Mouse (Mus musculus): ENCODE measurements around the gene Hsd3b2. TPM values are rescaled to one million over a fixed set of nuclear protein-coding genes. Genes with fewer than 3 reads are reported as not detected.

Gene Hsd3b2
- polyA plus RNA-seq, 1 experiment from 2014 or later, result 2.0 TPM

DNA sequence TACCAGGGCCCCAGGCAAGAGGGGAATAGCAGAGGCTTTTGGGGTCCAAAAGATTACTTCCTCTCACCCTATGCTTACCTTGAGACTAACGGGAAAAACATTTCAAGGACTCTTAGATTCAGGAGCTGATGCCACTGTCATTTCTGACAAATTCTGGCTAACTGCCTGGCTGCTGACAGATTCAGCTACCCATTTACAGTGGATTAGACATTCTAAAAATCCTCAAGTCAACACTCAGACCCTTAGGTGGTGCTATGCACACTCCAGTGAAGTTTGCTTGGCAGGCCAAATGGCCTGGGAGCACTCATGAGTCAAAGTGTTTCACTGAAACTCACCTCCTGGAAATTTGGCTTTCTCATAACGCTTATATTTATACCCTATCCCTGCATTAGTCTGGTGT, 1.9 kb upstream of the Hsd3b2 start:
- Histone ChIP-seq H3K4me2 (ENCODE audit: low read depth, low read length) (no peak overlapping the region), H3K36me3 (replicated peaks; ENCODE audit: insufficient read depth, low read length) (no peaks in the 10 kb centered on the region), H3K27me3 (ENCODE audit: insufficient read depth, low read length) (no peaks in the 10 kb centered on the region), H3K4me1 (ENCODE audit: insufficient read depth) (no peaks in the 10 kb centered on the region), H3K4me3 (ENCODE audit: low read depth, low read length) (no peak overlapping the region), H3K9ac (replicated peaks) (no peak overlapping the region), H3K27ac (ENCODE audit: low read depth) (no peak overlapping the region), H3K9me3 (ENCODE audit: low read length) (no peaks in the 10 kb centered on the region)
- ATAC-seq, result no peak
- DNase-seq, result no peak
- WGBS (ENCODE audit: insufficient replicate concordance), result 69% methylated on average over 2 of the region's 2 CpGs
- TF ChIP-seq CTCF (IDR thresholded peaks at IDR 0.05; ENCODE audit: low read depth) (no peak), EP300 (IDR thresholded peaks at IDR 0.05; ENCODE audit: low read depth) (no peak)

DNA sequence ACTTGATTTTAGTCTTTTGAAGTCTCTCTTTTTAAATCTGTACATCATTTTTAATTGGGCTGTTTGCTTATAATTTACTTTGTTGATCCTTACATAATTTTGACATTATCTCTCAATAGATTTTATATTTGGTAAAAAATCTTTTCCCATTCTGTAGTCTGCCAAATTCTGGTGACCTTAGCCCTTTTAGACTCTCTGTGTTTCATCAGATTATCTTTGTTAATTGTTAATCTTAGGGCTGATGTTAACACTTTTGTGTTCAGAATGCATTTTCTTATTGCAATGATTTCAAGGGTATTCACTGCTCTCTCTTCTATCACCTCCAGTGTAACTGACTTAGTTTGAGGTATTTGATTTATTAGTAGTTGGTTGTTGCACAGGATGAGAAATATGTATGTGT, 3.6 kb downstream of the Hsd3b2 start:
- H3K27ac ChIP-seq (ENCODE audit: low read depth), result no peak overlapping the region
- H3K4me3 ChIP-seq (ENCODE audit: low read depth, low read length), result no peak overlapping the region
- no peaks in the 10 kb centered on the region; the same call in 1 of the 2 replicates for H3K36me3 ChIP-seq (replicated peaks; ENCODE audit: insufficient read depth, low read length)
- H3K9ac ChIP-seq (replicated peaks), result no peak overlapping the region
- no peaks in the 10 kb centered on the region for H3K27me3 ChIP-seq (ENCODE audit: insufficient read depth, low read length)
- no peak for ATAC-seq
- H3K4me2 ChIP-seq (ENCODE audit: low read depth, low read length), result no peak overlapping the region
- no peak for DNase-seq
- no peaks in the 10 kb centered on the region for H3K9me3 ChIP-seq (ENCODE audit: low read length)
- no peak for TF ChIP-seq EP300 (IDR thresholded peaks at IDR 0.05; ENCODE audit: low read depth)
- no peak for TF ChIP-seq CTCF (IDR thresholded peaks at IDR 0.05; ENCODE audit: low read depth)
- no peaks in the 10 kb centered on the region for H3K4me1 ChIP-seq (ENCODE audit: insufficient read depth)

DNA sequence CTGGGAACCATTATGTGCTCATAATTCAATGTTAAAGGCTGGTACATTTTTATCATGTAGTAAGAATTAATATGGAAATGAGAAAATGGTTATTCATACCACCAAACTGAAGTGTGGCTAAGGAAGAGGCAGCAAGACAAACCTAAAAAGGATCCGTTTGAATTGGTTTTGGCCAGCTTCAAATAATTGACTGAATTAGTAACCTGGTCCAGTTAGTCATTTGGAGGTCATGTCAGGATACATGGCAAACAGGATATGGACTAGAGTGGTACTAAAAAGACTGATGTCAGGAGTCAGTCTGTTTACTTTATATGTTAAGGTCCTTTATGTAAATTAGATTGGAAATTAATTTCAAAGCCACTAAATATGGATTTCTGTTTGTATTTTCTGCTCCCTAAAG, 41.9 kb downstream of the Hsd3b2 start:
- H3K27ac ChIP-seq (ENCODE audit: low read depth), result no peak overlapping the region
- ATAC-seq (peak; percentile 47; the same call in 1 of the 2 replicates), DNase-seq (no peak)

DNA sequence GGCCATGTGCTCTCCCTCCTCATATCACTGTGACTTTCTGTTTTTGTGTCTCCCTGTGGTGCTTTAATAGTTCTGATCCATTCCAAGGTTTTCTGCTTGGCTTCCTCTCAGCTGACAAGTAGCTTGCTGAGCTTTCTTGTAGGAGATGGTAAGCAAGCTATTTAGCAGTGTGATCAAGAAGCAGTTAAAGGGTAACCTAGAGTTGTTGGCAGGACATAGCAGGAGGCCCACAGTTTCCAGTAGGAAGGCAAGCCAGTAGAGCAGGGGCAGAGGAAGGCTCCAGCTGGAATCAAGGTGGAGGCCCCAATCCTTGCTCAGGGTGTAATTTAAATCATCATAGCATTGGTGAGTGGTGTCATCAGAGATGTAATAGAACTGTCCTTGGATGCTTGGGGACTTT, 43.6 kb downstream of the Hsd3b2 start:
- Histone ChIP-seq H3K4me2 (ENCODE audit: low read depth, low read length) (no peak overlapping the region), H3K9ac (replicated peaks) (no peak overlapping the region), H3K27me3 (ENCODE audit: insufficient read depth, low read length) (no peaks in the 10 kb centered on the region), H3K36me3 (replicated peaks; ENCODE audit: insufficient read depth, low read length) (no peaks in the 10 kb centered on the region), H3K4me3 (ENCODE audit: low read depth, low read length) (no peak overlapping the region), H3K9me3 (ENCODE audit: low read length) (no peaks in the 10 kb centered on the region), H3K4me1 (ENCODE audit: insufficient read depth) (no peaks in the 10 kb centered on the region), H3K27ac (ENCODE audit: low read depth) (no peak overlapping the region)
- no peak for ATAC-seq
- no peak for TF ChIP-seq EP300 (IDR thresholded peaks at IDR 0.05; ENCODE audit: low read depth)
- TF ChIP-seq CTCF (IDR thresholded peaks at IDR 0.05; ENCODE audit: low read depth), result no peak
- DNase-seq, result no peak

More for the DNA sequence above, 41.9 kb downstream of the Hsd3b2 start:
- no peaks in the 10 kb centered on the region for H3K9me3 ChIP-seq (ENCODE audit: low read length)
- H3K4me2 ChIP-seq (ENCODE audit: low read depth, low read length), result no peak overlapping the region
- H3K27me3 ChIP-seq (ENCODE audit: insufficient read depth, low read length), result no peaks in the 10 kb centered on the region
- H3K4me3 ChIP-seq (ENCODE audit: low read depth, low read length), result no peak overlapping the region
- no peak overlapping the region for H3K9ac ChIP-seq (replicated peaks)
- no peaks in the 10 kb centered on the region for H3K36me3 ChIP-seq (replicated peaks; ENCODE audit: insufficient read depth, low read length)
- H3K4me1 ChIP-seq (ENCODE audit: insufficient read depth), result no peaks in the 10 kb centered on the region
- WGBS (ENCODE audit: insufficient replicate concordance), result 51% methylated on average over 1 of the region's 1 CpGs
- TF ChIP-seq CTCF (IDR thresholded peaks at IDR 0.05; ENCODE audit: low read depth) (no peak), EP300 (IDR thresholded peaks at IDR 0.05; ENCODE audit: low read depth) (no peak)

Other genes with a start within 250 kb of the Hsd3b2 start
- 0.07 and 0.40 TPM in 2 replicates for gene Hsd3b4, start 214.0 kb downstream of the Hsd3b2 start, polyA plus RNA-seq (2015; fragmentation: Nextera tagmentation; extraction: Ambion mirVana)
- gene Gm10681, start 135.7 kb downstream of the Hsd3b2 start, polyA plus RNA-seq (2015; fragmentation: Nextera tagmentation; extraction: Ambion mirVana), result 0.40 and 0.78 TPM in 2 replicates
- 0.36 and 0.49 TPM in 2 replicates for gene Hsd3b5, start 94.3 kb downstream of the Hsd3b2 start, polyA plus RNA-seq (2015; fragmentation: Nextera tagmentation; extraction: Ambion mirVana)
- 83.5 and 99.1 TPM in 2 replicates for gene Hsd3b3, start 38.6 kb upstream of the Hsd3b2 start, polyA plus RNA-seq (2015; fragmentation: Nextera tagmentation; extraction: Ambion mirVana)
- 0.81 and 1.5 TPM in 2 replicates for gene Hsd3b6, start 89.9 kb upstream of the Hsd3b2 start, polyA plus RNA-seq (2015; fragmentation: Nextera tagmentation; extraction: Ambion mirVana)
- gene Hsd3b1, start 135.3 kb upstream of the Hsd3b2 start, polyA plus RNA-seq (2015; fragmentation: Nextera tagmentation; extraction: Ambion mirVana), result 56.4 and 60.2 TPM in 2 replicates
- gene Hao2, start 168.7 kb upstream of the Hsd3b2 start, polyA plus RNA-seq (2015; fragmentation: Nextera tagmentation; extraction: Ambion mirVana), result 34.5 and 36.6 TPM in 2 replicates